Mouse (Mus musculus) E14TG2a.4 (cell line): ENCODE measurements around the gene Zp3.

ENCODE experiments used
- H3K27me3 ChIP-seq: 2 replicates; pipeline ENCODE4 v1.6.1; 2014; ENCODE audit warnings: low read length, control low read depth; ENCODE audit not compliant: insufficient read depth
- H3K36me3 ChIP-seq: 2 replicates; pipeline ENCODE4 v1.6.1; 2014; ENCODE audit warnings: low read length, control low read depth; ENCODE audit not compliant: insufficient read depth
- H3K4me1 ChIP-seq: replicated peaks from 2 replicates; pipeline ENCODE4 v1.6.1; 2014; ENCODE audit warnings: low read depth, low read length, control low read depth
- H3K4me3 ChIP-seq: replicated peaks from 2 replicates; pipeline ENCODE4 v1.5.1; 2014; ENCODE audit warnings: mild to moderate bottlenecking, low read length
- H3K9me3 ChIP-seq: 2 replicates; pipeline ENCODE4 v1.6.1; 2014; ENCODE audit warnings: low read length, control low read depth
- CTCF ChIP-seq: conservative IDR thresholded peaks from 2 replicates; pipeline ENCODE4 v1.5.1; 2014; ENCODE audit warnings: low read length
- NANOG ChIP-seq: IDR thresholded peaks from 2 replicates; pipeline ENCODE4 v1.6.1; 2014; ENCODE audit warnings: borderline replicate concordance, low read length, mixed read lengths
- POU5F1 ChIP-seq: IDR thresholded peaks from 2 replicates; pipeline ENCODE4 v1.6.1; 2014; ENCODE audit warnings: low read length, borderline replicate concordance

Zp3 gene

DNA sequence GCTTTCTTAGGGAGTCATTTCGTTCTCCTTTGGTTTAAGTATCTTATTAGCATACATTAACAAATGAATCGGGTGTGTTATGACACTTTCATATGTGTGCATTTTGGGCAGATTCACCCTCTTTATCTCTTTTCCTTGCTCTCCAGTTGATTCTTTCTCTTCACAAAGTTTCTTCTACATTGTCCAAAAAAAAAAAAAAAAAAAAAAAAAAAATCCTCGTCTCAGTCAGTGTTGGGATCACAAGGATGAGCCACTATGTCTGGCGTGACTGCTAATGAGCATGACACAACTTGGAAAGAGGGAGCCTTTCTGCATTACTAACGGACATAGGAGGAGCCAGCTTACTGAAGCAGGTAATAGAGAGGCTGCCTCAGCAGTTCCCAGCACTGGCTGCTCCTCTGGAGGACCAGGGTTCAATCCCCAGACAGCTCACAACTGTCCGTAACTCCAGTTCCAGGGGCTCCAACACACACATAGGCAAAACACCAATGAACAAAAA lies 4.7 kb downstream of the Zp3 start:
- no peak overlapping the region for H3K4me3 ChIP-seq
- TF ChIP-seq NANOG (no peak), POU5F1 (no peak), CTCF (no peak)
- no peaks in the 10 kb centered on the region for H3K36me3 ChIP-seq
- no peaks in the 10 kb centered on the region for H3K9me3 ChIP-seq
- H3K27me3 ChIP-seq = peaks cover 12% of the 10 kb centered on the region; the same call in 1 of the 2 replicates
- peaks cover 51% of the 10 kb centered on the region for H3K4me1 ChIP-seq

- Histone ChIP-seq H3K27me3 (peaks cover 6% of the 10 kb centered on the region; the same call in 1 of the 2 replicates), H3K9me3 (no peaks in the 10 kb centered on the region), H3K4me3 (no peak overlapping the region), H3K4me1 (peaks cover 30% of the 10 kb centered on the region), H3K36me3 (no peaks in the 10 kb centered on the region)
- TF ChIP-seq NANOG (peak; percentile 59; the same call in 1 of the 2 replicates), POU5F1 (no peak), CTCF (peak; percentile 9; the same call in 1 of the 2 replicates)
Measured at GRCm38 (mm10) chr5:135987248-135987647, 7.3 kb downstream of the Zp3 start.

DNA sequence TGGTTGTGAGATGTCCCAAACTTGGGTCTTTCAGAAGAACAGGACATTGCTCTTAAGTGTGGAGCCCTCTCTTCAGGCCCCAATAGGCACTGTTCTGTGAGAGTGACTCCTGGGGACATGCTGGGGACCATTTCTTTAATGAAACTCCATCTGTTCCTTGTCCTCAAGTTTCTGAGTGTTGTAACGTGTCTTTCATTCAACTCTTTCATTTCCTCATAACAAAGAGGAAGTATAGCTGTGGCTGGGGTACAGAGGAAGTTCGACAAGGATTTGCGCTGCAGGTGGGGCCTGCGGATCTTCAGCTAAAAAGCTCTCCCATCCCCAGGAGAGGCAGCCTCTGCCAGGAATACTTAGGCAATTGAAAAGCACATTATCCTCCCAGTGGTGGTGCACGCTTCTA lies 10.7 kb downstream of the Zp3 start:
- Histone ChIP-seq H3K4me1 (peaks cover 26% of the 10 kb centered on the region), H3K9me3 (no peaks in the 10 kb centered on the region), H3K27me3 (no peaks in the 10 kb centered on the region; the same call in 1 of the 2 replicates), H3K36me3 (no peaks in the 10 kb centered on the region), H3K4me3 (no peak overlapping the region)
- no peak for TF ChIP-seq POU5F1
- TF ChIP-seq CTCF = no peak
- no peak for TF ChIP-seq NANOG

DNA sequence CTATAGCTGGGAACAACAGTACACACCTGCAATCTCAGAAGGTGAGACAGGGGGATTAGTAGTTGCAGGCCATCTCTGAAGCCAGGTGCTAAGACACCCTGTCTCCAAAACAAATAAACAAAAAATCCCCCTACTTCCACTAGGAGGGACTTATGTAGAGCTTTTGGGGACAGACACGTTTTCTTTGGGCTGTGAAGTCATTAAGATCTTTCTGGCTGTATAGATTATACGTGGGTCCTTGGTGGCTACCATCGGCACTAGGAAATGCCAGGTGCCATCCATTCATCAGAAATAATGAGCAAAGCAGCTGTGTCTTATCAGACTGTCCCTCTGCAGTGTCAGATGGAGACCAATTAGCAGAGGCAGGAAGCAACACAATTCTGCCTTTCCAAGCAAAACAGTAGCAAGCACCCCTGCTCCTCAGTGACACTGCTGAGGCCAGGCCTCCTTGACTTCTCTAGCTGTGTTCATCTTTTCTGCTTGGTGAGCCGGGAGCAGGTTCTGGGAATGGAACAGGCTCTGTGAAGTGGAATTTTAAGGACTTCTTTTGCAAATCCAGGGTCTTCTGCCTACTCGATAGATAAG lies 13.6 kb downstream of the Zp3 start:
- Histone ChIP-seq H3K27me3 (no peaks in the 10 kb centered on the region; the same call in 1 of the 2 replicates), H3K36me3 (peaks cover 25% of the 10 kb centered on the region), H3K4me1 (peaks cover 44% of the 10 kb centered on the region), H3K4me3 (no peak overlapping the region), H3K9me3 (no peaks in the 10 kb centered on the region)
- TF ChIP-seq POU5F1 (no peak), NANOG (no peak), CTCF (no peak)

DNA sequence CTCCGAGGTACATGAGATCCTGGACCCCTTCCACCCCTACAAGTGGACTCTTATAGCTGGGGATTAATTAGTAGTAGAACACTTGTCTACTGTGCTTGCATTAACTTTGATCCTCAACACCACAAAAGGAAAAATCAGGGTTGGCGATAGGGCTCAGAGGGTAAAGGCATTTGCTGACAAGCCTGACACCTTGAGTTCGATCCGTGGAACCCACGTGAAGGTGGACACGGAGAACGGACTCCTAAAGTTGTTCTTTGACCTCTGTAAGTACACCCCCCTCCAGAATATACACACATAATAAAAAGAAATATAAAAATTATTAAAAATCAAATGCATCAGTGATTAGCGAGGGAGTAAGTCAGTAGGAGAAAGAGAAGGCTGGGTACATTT lies 14.4 kb downstream of the Zp3 start:
- peaks cover 34% of the 10 kb centered on the region for H3K36me3 ChIP-seq
- H3K9me3 ChIP-seq = no peaks in the 10 kb centered on the region
- peaks cover 50% of the 10 kb centered on the region for H3K4me1 ChIP-seq
- TF ChIP-seq POU5F1 = no peak
- TF ChIP-seq CTCF = no peak
- no peak for TF ChIP-seq NANOG
- no peaks in the 10 kb centered on the region; the same call in 1 of the 2 replicates for H3K27me3 ChIP-seq
- H3K4me3 ChIP-seq = peak overlapping the region; percentile 89

- Histone ChIP-seq H3K4me1 (peaks cover 50% of the 10 kb centered on the region), H3K36me3 (peaks cover 40% of the 10 kb centered on the region), H3K4me3 (peak within 1 kb of the TSS; percentile 89), H3K9me3 (no peaks in the 10 kb centered on the region), H3K27me3 (no peaks in the 10 kb centered on the region; the same call in 1 of the 2 replicates)
- TF ChIP-seq POU5F1 (no peak), CTCF (no peak), NANOG (no peak)
Measured at GRCm38 (mm10) chr5:135994725-135995687, 15.1 kb downstream of the Zp3 start, which contains the start of gene Dtx2. Dtx2 (plus strand) TSS chr5:135994800.

- 0 out of 2 replicates have a peak overlapping the region, but pooled peaks have one; percentile 89 for H3K4me3 ChIP-seq
- peaks cover 55% of the 10 kb centered on the region for H3K4me1 ChIP-seq
- TF ChIP-seq POU5F1 (no peak), CTCF (no peak), NANOG (no peak)
Measured at GRCm38 (mm10) chr5:135996162-135996561, 16.3 kb downstream of the Zp3 start.

GRCm38 (mm10) chr5:136001222-136001621 lies 21.3 kb downstream of the Zp3 start:
- H3K9me3 ChIP-seq = peaks cover 5% of the 10 kb centered on the region; the same call in 1 of the 2 replicates
- peaks cover 74% of the 10 kb centered on the region for H3K4me1 ChIP-seq
- no peak for TF ChIP-seq POU5F1
- TF ChIP-seq NANOG = no peak
- no peak for TF ChIP-seq CTCF
- H3K27me3 ChIP-seq = no peaks in the 10 kb centered on the region
- H3K4me3 ChIP-seq = no peak overlapping the region
- peaks cover 71% of the 10 kb centered on the region for H3K36me3 ChIP-seq

More at GRCm38 (mm10) chr5:135996162-135996561, 16.3 kb downstream of the Zp3 start:
- no peaks in the 10 kb centered on the region for H3K9me3 ChIP-seq
- H3K27me3 ChIP-seq = no peaks in the 10 kb centered on the region
- peaks cover 47% of the 10 kb centered on the region for H3K36me3 ChIP-seq
